Mouse (Mus musculus) cerebellum, adult 2 months (tissue): Measurements from ENCODE around the gene Adi1.

Source experiments
- CTCF ChIP-seq: fragments of 200-500 bp; IDR thresholded peaks from 2 replicates; pipeline ENCODE4 v1.5.1; 2011; ENCODE audit warnings: low read depth, mild to moderate bottlenecking, control low read depth, low read length, moderate library complexity, borderline replicate concordance; ENCODE audit not compliant: insufficient read depth
- POLR2A ChIP-seq: fragments of 200-500 bp; IDR thresholded peaks from 2 replicates; pipeline ENCODE4 v1.6.1; 2011; ENCODE audit warnings: low read length, control low read depth, borderline replicate concordance; ENCODE audit not compliant: insufficient read depth

DNA sequence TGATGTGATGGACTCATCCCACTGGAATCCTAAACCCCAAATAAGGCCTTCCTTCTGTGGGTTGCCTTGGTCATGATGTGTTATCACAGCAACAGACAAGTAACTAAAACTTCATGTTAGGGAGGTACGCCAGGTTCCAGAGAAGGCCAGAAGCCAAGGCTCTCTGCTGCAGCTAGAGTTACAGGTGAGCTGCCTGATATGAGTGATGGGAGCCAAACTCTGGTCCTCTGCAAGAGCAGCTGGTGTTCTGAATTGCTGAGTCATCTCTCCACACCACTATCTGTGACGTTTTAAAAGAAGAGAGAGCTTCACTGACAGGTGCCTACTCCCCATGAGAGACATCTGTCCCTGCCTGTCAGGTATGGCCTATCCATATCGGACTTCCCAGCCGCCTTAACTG is 12.4 kb upstream of the Adi1 start:
- no peak for TF ChIP-seq CTCF
- no peak for TF ChIP-seq POLR2A
